ENCODE assay signal across 8 mouse cellular contexts in the genomic region with DNA sequence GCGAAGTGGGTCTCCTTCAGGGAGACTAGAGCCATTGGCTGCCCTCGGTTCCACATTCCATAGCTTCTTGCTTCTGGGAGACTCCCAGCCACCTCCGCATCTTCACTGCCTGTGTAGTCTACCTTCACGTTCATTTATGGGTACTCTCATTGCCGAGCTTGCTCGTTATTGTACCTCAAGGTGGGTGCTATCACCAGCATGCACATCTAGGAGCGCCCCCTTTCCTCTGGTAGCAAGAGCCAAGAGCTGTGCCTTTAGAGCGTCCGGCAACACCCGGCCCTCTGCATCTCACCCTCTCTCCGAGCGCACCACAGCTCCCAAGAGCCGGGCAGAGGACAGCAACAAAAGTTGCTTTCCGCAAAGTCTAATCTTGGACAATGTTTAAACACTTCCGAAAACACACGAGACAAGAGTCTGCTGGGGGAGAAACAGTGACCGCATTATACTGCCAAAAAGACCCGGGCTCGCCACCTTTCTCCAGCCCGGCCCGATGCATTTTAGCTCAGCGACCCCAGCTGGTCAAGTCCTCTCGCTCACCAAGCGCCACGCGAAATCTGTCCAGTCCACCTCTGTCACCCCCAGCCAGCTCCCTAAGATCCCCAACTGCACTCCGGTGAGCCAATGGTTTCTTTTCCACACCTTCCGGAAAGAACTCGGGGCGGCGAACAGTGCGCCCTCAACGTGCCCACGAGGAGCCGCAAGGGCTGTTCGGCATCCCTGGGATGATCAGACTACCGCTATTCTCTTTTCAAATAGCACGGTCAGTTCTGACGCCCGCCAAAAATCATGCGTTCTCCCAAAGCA. TPM values are rescaled to one million over a fixed set of nuclear protein-coding genes. Genes with fewer than 3 reads are reported as not detected.
DNase-seq lines count a peak whose midpoint lies in the region; ATAC-seq and TF ChIP-seq lines count a peak whose summit lies in the region.

No protein-coding gene starts in this region.

- peak overlapping the region; percentile 75 for H3K9ac ChIP-seq in heart, embryonic 12.5 days
- H3K9ac ChIP-seq in liver, embryonic 16.5 days (ENCODE audit: low read depth, low read length), result no peak overlapping the region

- TF ChIP-seq CTCF in cortical plate, adult 2 months (IDR thresholded peaks at IDR 0.05; ENCODE audit: extremely low read depth, insufficient read depth, low read length), result 0 out of 2 replicates have a peak, but pooled peaks have one; percentile 21
- 0 out of 2 replicates have a peak, but pooled peaks have one; percentile 13 for TF ChIP-seq CTCF in olfactory bulb, adult 2 months (IDR thresholded peaks at IDR 0.05; ENCODE audit: insufficient read depth, low read depth, low read length)

- peak overlapping the region; percentile 98 for H3K4me3 ChIP-seq in cortical plate, adult 2 months (ENCODE audit: insufficient read depth, low read length)
- H3K4me3 ChIP-seq in heart, embryonic 12.5 days, result peak overlapping the region; percentile 69
- peak overlapping the region; percentile 42 for H3K4me3 ChIP-seq in liver, embryonic 16.5 days (ENCODE audit: low read depth, low read length)
- H3K4me3 ChIP-seq in olfactory bulb, adult 2 months (ENCODE audit: insufficient read depth, low read depth, low read length), result peak overlapping the region; percentile 84

- WGBS in heart, embryonic 12.5 days, result under 1% methylated on average over 41 of the region's 41 CpGs
- WGBS in liver, embryonic 16.5 days (ENCODE audit: insufficient replicate concordance), result under 1% methylated on average over 41 of the region's 41 CpGs
- under 1% methylated on average over 41 of the region's 41 CpGs for whole genome bisulfite sequencing in olfactory bulb, adult 2 months

- TF ChIP-seq POLR2A in cortical plate, adult 2 months (IDR thresholded peaks at IDR 0.05; ENCODE audit: extremely low read depth, insufficient read depth, low read length), result 0 out of 2 replicates have a peak, but pooled peaks have one; percentile 10
- no peak for TF ChIP-seq POLR2A in olfactory bulb, adult 2 months (IDR thresholded peaks at IDR 0.05; ENCODE audit: insufficient read depth, low read depth, low read length)

- ATAC-seq in cerebellum, adult (ENCODE audit: insufficient number of reproducible peaks, low FRiP score, low TSS enrichment), result no peak
- ATAC-seq in heart, embryonic 12.5 days (ENCODE audit: insufficient number of reproducible peaks, low FRiP score), result 0 out of 2 replicates have a peak, but pooled peaks have one; percentile 34
- ATAC-seq in liver, embryonic 16.5 days (ENCODE audit: low read depth), result no peak

- peak overlapping the region; percentile 88 for H3K4me2 ChIP-seq in heart, embryonic 12.5 days
- H3K4me2 ChIP-seq in liver, embryonic 16.5 days (ENCODE audit: low read depth, low read length), result peak overlapping the region; percentile 60

- peak overlapping the region; percentile 48; the same call in 1 of the 2 replicates for H3K27ac ChIP-seq in cortical plate, adult 2 months (ENCODE audit: insufficient read depth, low read length)
- no peak overlapping the region for H3K27ac ChIP-seq in heart, embryonic 12.5 days (ENCODE audit: poor library complexity, severe bottlenecking)
- no peak overlapping the region for H3K27ac ChIP-seq in liver, embryonic 16.5 days (ENCODE audit: low read length)
- 0 out of 2 replicates have a peak overlapping the region, but pooled peaks have one; percentile 25 for H3K27ac ChIP-seq in olfactory bulb, adult 2 months (ENCODE audit: insufficient read depth, low read depth, low read length)

- peaks cover 24% of the 10 kb centered on the region for H3K27me3 ChIP-seq in heart, embryonic 12.5 days (replicated peaks)
- peaks cover 43% of the 10 kb centered on the region for H3K27me3 ChIP-seq in liver, embryonic 16.5 days (ENCODE audit: control insufficient read depth, insufficient read depth, low read depth, low read length)

- no peaks in the 10 kb centered on the region for H3K9me3 ChIP-seq in heart, embryonic 12.5 days (replicated peaks)
- no peaks in the 10 kb centered on the region for H3K9me3 ChIP-seq in liver, embryonic 16.5 days (replicated peaks; ENCODE audit: control insufficient read depth, low read length)

- H3K36me3 ChIP-seq in heart, embryonic 12.5 days, result no peaks in the 10 kb centered on the region
- no peaks in the 10 kb centered on the region for H3K36me3 ChIP-seq in liver, embryonic 16.5 days (ENCODE audit: control insufficient read depth, insufficient read depth)

- peak; percentile 18 to 20 for DNase-seq in cerebellum, adult 18-20 months
- peak; percentile 33 to 35 for DNase-seq in layer of hippocampus, adult 8-10 months (ENCODE audit: low spot score in 2 of 2)
- no peak for DNase-seq in thymus, adult 18-20 months

- peaks cover 2% of the 10 kb centered on the region; the same call in 1 of the 2 replicates for H3K4me1 ChIP-seq in cortical plate, adult 2 months (ENCODE audit: control insufficient read depth, insufficient read depth, low read length)
- H3K4me1 ChIP-seq in heart, embryonic 12.5 days (replicated peaks), result peaks cover 15% of the 10 kb centered on the region
- H3K4me1 ChIP-seq in liver, embryonic 16.5 days (ENCODE audit: control insufficient read depth, low read depth, low read length), result peaks cover 4% of the 10 kb centered on the region
- peaks cover 9% of the 10 kb centered on the region for H3K4me1 ChIP-seq in olfactory bulb, adult 2 months (ENCODE audit: control insufficient read depth, insufficient read depth, low read length)

RNA-seq across cellular contexts. Expression of gene Fat3, which starts 0.5 kb away (rescaled TPM):
- polyA plus RNA-seq in cortical plate, adult 2 months (2012; rRNA removed), result 25.5 and 26.8 TPM in 2 replicates
- polyA plus RNA-seq in heart, embryonic 12.5 days (2016; fragmentation: Nextera tagmentation; extraction: Ambion mirVana), result 1.5 and 1.8 TPM in 2 replicates
- 10 to 100 TPM; 37.8 to 40.5 (median 39.8) TPM for total RNA-seq in layer of hippocampus, adult 8-10 months (2022)
- polyA plus RNA-seq in liver, embryonic 16.5 days (2015; fragmentation: Nextera tagmentation; extraction: Ambion mirVana), result 0.05 and 0.06 TPM in 2 replicates
- polyA plus RNA-seq in olfactory bulb, adult 2 months (2012; ENCODE audit: insufficient read depth, insufficient read length, low replicate concordance, missing spikeins), result 27.8 TPM in 1 of 2 replicates, not detected in the other

Comparison
In these comparisons a context has a peak if more than half of its experiments do, and no peak if none do; other contexts are left out.
1. DNase-seq: peak in cerebellum, adult 18-20 months (2 of 2) and layer of hippocampus, adult 8-10 months (2 of 2); none in thymus, adult 18-20 months (0 of 2).
2. H3K27ac ChIP-seq: peak in cortical plate, adult 2 months (single experiment) and olfactory bulb, adult 2 months (single experiment); none in heart, embryonic 12.5 days (single experiment) and liver, embryonic 16.5 days (single experiment).
3. H3K4me3 ChIP-seq: peak in every context shown above with its lines; median percentile 98 in cortical plate, adult 2 months; 84 in olfactory bulb, adult 2 months; 69 in heart, embryonic 12.5 days; 42 in liver, embryonic 16.5 days.